Mouse (Mus musculus): Measurements from ENCODE around the gene Apopt1.

Apopt1 gene

DNA sequence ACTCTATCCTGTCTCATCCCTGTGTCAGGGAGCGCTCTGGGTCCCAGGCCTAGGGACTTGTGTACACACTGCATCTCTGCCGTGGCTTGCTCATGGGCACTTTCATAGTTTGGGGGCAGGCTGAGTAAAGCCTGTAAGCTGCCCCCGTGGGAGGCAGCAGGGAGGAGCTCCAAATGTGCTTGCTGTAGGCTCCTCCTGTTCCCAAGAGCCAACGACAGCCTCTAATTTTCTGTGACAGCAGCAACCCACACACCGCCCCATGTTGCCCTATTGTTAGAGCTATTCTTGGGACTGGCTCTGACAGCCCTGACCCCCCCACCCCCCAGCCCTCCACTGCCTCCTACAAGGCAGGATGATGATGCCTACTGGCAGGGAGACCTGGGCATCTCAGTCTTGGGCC, 31.1 kb upstream of the Apopt1 start:
- no peak for DNase-seq

DNA sequence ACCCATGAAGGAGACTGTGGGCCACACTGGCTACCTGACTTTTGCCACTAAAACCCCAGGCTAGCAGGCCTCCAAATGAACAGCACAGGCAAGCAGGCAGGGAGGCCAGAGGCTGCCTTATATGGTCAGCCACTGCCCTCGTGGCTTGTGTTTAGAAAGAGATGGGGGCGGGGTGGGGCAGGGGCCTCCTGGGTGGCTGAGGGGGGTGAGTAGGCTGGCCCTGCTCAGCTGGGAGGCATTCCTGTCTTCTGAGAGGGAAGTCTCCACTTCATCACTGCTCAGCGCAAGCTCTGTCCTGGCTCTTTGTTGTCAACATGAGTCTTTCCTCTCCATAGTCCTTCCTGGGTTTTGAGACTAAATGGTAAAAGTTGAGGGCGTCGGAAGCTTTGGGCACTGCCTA, 30.3 kb upstream of the Apopt1 start:
- no peak for DNase-seq

DNA sequence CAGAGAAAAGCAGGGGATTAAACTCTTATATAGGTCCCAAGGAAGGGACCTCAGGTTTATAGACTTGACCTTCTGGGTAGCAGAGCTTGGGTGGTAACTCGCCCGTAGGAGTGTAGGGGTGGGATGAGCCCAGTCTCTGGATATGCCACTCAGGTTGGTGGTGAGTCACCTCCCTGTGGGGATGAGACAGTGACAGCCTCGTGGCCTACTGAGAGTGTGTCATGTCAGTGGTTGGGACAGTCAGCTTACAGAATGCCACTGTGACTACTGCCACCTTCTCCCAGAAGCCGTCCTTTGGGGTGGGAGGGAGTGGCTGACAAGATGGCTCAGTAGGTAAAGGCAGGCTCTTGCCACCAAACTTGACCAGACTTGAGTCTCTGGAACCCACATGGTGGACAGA, 26.7 kb upstream of the Apopt1 start:
- DNase-seq, result no peak

DNA sequence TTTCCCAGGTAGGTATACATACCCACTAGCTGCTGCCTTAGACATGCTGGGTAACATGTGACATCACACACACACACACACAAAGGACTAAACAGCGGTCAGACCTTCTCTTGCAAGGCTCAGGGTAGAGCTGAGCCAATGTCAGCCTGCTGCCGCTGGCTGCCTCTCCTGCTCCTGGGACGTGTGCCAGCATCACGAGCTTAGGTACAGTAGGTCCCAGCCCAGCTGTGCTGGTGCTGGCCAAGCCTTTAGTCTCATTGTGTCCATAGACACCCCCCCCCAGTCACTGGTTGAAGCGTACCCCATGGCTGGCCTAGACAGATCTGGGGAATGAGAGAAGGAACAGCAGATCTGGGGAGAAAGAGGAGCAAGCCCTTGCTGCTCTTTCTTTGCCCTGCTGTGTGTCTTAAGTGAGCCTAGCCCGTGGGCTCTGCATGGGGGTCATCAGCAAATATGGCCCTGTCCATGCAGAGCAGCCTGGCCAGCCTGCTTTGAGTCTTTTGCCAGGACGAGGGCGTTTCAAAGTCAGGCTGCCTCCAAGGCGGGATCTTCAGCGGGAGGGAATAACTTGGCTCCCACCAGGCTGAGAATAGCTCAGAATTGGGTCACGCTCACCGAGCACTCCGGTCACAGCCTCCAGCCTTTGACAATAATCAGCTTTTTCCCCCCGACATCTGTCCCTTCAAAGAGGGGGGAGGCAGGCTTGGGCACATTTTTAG, 25.6 kb upstream of the Apopt1 start:
- no peak for DNase-seq

DNA sequence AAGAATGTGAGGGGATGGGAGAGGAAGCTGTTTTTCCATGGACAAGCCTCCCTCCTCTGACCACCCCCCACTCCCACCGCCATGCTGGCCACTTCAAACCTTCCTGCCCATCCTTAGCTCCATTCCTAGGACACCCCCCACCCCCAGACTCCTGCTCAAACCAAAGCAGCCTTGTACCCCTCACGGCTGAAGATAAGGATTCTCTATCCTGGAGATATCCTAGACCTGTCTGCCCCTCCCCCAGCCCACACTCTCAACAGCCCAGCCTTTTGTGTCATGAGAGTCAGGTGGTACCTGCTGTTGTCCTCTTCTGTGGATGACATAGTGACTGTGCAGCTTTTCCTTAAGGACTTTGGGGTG, 25.0 kb upstream of the Apopt1 start:
- DNase-seq, result no peak

DNA sequence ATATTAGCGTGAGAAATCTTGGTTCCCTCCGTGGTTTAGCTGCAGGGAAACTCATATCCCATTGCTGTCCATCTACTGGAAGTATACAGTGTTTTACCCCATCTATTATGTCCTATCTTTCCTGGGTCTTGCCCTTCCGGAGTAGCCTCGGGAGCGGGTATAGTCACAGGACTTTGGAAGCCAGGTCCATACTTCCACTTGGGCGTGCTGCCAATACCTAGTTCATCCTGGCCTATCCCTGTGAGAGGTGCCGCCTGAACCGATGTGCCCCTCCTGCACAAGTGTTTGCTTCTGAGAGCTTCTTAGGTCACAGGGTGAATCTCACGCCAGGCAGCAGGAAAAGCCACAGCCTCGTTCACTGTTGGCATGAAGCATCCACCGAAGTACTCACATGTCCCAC, 23.6 kb upstream of the Apopt1 start:
- DNase-seq, result no peak

DNA sequence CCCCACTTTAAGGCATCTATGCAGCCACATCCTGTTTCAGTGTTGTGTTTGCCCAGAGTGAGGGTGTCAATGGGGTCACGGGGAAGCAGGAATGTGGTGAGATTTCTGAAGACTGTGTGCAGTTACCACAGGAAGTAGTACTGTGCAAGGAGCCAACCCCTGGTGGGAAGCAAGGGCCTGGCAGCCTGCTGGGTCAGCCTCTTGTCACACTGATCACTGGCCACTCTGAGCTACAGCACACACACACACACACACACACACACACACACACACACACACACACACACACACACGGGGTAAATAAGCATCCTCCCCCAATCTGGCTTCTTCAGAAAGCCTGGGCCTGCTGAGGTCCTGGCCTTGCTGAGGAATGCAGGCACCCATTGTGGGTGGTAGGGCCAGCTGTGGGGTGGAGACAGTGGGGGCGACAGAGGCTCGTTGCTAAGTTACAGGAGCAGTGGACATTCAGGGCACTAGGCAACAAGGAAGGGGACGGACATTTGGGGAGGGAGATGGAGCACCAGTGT, 21.7 kb upstream of the Apopt1 start:
- peak; percentile 61 for DNase-seq

DNA sequence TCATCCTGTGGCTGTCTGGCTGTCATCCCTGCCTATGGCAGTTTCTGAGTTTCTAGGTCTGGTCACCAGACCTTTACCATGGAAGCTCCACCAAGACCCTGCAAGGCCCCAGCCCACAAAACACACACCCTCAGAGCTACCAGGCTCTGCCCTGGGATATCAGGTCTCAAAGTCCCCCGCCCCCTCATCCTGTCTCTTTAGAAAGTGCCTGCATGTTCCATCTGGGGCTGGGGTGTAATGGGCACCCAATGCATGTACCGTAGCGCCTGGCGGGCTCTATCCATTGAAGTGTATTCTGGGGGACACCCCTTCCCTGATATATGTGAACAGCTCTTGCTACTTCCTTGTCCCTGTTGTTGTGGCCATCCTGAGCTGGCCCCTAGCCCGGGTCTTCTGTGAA, 20.2 kb upstream of the Apopt1 start:
- no peak for DNase-seq

DNA sequence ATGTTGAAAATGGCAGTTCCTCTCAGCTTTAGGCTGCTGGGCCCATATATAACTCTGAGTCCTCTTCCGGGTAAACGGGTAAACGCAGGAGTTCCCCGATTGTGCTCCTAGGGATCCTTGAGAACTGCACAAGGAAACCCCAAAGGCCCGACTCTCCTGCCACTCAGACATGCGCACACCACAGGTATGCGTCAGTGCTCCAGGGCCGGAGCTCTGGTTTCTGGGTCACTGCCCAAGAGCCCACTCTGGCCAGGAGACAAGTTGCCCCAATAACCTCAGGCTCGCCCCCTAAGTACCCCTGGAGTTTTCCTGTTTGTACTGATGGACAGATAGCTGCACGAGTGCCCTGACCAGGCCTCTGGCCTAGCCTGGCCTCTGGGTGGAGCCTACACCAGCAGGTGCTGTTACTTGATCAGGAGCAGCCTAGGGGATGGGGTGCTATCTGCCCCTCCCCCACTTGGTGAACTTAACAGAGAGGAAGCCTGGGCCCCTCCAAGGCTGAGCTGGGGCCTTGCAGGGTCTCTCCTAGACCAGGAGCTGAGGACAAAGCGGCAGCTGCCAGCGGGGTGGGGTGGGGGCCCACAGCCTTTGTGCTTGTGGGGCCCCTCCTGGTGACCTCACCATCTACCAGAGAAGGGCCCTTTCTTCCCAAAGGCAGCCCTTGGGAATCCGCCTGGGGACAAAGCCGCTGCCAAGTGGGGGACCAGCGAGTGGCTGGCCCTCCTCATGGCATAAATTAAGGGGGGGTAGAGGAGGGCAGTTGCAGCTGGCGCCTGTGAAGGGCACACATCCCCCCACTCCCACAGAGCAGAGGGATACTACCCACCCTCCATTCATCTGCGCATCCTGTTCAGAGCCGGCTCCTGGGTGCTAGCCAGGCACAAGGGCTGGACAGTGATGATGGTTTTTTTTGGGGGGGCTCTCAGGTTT, 19.5 kb upstream of the Apopt1 start:
- no peak for DNase-seq

DNA sequence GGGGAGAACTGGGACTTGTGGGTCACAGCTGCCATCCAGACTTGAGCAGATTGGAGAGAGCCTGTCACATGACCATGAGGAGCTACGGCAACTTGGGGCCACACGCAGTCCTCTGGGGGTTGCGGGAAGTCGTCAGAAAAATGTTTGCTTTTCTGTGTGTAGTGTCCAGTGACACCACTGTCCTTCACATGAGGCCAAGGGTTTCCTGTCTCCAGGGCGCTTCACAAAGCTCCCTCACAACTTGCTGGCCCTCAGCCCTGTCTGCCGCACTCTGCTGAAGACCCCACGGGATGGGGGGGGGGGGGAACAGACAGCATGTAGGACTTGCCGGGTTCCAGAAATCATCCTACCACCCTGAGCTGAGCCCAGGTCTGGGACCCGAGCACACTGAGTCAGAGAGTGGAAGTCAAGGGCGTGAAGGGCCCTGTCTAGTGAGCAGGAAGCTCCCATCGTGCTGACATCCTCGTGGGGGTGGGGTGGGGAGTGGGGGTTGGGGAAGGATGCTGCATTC, 18.7 kb upstream of the Apopt1 start:
- DNase-seq, result no peak

DNA sequence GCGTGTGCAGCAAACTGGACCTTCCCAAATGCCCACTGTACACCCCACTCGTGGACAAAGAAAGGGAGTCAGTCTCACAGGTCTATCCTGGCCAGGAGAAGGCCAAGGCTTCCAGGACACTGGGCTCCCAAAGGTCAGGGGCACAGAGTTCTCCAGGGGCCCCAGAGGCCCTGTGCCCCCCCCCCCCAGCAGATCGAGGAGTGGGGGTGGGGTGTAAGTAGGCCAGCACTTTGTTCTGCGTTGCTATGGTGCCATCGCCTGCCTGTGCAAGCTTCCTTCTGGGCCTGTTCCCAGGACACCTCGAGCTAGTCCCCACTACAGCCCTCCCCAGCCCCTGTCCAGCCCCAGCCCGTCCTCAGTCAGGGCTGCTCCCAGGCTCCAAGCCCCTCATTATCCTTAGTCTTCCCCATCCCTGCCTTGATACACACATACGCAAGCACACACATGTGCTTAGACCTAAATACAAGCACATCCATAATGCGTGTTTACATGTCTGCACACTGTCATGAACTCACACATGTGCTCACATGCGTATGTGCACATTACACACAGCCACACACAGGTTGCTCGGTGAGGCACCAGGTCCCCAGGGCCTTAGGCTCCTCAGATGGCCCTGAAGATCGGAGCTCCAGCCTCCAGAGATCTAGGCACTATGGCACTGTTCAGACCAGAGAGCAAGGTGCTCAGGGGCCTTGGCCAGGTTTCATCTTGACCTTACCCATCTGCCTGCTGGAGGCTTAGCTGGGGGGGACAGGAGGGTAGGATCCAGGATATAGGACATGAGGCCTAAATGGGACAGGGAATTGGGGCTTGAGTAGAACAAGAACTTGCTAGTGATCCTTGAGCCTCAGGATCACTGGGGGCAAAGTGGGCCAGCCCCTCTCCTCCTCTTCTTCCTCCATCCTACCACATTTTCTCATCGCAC, 17.9 kb upstream of the Apopt1 start:
- no peak for DNase-seq

DNA sequence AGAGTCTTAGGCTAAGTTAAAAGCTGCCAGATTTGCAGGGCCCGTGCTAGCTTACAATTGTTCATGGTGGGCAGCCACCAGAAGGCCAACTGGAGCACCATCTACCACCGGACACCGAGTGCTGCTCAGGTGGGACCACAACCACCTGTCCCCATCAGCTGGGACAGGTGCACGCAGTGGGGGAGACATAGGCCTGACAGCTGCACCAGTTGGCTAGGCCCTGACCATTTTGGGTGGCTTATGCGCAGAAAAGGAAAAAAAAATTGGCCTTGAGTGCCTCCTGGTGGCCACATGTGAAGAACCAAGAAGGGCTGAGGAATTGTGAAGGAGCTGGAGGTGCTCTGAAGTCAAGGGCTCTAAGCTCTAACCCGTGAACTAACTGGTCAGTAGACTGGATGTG, 16.8 kb upstream of the Apopt1 start:
- DNase-seq, result peak; percentile 77

DNA sequence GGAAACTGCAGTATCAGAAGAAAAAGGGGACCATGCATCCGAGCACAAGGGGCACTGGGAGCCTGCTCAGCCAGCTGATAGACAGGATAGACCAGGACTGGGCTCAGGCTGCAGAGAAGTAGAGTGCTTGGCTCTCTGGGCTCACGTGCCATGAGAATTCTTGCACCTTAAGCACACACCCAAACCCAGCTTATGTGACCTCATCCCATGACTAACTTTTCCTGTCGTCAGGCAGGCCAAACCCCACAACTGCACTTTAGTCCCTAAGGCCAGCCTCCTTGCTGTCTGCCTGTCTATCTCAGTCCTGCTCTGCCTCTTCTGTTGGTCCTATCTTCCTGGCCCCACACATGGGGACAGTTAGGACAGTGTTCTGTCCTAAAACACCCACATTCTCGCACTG, 15.4 kb upstream of the Apopt1 start:
- no peak for DNase-seq

DNA sequence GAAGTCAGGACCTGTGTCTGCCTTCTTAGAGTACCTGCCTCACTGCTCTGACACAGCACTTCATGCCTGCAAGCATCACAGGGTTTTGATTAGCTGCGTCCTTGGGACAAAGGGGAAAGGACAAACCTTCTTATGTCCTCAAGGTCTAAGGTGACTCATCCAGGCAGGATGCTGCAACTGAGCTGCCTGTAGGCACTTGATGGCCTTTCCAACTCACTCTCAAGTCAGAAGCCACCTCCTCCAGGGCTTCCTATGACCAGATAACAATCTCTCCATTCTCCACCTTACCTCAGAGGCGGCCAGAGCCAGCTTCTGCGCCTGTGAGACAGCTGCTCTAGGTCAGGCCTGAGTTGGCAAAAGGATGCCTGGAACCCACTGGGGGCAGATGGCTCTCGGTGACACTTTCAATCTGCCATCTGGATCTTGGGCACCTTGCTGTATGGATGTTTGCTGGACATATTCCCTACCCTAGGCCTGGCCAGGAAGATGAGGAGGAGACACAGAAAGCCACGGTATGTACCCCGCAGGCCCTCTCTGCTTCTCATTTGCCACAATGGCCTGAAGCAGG, 14.6 kb upstream of the Apopt1 start:
- DNase-seq, result no peak

DNA sequence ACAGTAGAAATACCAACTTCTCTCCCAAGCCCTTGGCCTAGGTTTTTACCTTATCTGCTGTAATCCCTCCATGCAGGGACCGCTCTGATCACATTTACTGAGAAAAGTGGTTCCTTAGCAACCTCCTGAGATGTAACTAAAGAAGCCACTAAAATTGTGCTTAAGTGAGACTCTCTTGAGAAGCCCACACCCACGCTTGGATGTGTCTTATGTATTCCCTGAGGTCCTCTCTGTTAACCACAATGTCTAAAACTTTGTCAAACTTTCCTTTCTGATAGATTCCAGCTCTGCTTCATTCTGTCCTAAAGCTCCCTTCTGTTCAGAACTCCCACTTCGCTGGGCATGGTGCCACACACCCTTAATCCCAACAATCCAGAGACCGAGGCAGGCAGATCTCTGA, 13.5 kb upstream of the Apopt1 start:
- DNase-seq, result no peak

DNA sequence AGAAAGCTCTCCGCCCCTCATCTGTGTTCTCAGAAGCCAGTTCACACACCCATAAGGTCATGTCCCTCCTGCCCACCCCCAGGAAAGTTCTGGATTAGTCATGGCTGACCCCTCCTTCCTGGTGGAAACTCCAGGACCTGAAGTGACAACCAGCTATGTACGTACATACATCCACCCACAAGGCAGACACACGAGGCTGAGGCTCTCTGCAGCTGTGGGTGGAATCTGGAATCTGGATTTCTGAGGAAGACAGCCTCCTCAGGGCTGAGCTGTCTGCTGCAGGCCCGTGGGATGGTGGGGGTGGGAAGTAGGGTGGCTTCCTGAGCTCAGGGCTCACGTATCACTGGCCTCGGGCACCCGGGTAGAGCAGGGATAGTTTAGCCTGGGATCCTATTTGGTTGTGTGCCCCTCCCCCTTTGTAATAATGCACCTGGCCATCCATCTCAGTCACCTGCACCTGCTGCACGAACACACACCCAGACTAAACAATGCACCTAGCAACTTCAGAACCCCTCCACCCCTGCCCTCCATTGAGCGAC, 12.1 kb upstream of the Apopt1 start:
- no peak for DNase-seq

DNA sequence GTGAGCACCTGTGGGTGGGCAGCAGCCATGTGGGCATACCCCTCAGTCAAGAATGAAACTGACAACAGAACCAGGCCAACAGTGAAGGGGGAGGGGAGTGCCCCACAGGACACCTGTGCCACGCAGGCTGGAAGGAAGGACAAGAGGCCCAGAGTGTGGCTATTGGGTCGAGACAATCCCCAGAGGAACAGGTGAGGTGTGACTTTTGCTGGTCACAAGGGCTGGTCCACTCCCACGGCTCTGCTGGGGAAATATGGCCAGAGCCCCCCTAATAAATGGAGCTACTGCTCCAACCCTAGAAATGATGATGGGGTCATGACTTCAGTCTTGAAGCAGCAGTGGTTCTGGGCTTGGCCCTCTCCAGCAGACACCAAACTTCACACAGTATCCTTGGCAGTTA, 9.8 kb upstream of the Apopt1 start:
- DNase-seq, result no peak

DNA sequence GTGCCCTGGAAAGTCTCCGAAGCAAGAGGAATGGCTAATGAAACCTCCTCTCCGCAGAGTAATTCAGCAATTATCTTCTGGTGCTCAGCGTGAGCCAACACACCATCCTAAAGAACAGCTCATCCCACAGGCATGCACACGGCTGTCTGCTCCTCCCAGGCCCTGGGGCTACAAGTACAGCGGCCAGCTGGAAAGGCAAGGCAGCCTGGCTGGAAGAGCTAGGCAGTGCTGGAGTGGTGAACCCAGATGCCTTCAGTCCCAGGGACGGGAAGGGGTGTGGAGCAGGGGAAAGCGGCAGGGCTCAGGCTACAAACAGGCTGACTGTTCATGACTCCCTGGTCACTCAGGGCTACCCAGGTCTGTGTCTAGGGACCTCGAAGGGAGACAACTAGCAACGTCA, 8.5 kb upstream of the Apopt1 start:
- no peak for DNase-seq

DNA sequence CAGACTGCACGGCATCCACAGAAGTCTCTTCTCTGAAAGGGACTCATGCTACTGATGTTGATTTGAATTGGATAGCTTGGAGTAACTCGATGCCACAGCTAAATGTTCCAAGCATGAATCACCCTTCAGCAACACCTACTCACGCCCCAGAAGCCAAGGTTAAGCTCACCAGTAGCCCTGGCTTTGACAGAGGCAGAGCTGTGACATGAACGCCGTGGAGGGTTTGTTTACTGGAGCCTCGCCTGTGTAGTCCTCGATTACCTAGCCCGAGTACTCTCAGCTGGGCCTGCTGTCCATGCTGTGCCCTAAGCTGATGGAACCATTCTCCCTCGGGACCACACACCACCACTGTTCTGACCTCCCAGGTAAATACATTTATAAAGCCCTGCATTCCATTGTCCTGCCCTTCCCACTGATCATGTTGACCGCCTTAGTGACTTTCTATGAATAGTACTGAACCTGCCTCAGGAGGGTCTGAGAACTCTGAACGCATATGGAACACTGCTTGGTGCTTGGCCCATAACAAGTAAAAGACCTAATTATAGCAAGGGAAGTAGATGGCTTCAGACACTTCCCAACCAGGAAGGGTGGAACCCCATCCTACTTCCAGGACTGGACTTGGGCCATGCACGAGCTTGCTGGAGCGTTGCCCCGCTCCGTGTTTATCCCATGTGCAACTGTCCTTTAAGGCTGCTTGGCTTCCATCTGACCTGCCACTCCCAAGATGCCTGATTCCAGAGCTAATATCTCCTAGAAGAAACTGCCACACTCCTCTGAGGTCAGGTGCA, 7.7 kb upstream of the Apopt1 start:
- no peak for DNase-seq

DNA sequence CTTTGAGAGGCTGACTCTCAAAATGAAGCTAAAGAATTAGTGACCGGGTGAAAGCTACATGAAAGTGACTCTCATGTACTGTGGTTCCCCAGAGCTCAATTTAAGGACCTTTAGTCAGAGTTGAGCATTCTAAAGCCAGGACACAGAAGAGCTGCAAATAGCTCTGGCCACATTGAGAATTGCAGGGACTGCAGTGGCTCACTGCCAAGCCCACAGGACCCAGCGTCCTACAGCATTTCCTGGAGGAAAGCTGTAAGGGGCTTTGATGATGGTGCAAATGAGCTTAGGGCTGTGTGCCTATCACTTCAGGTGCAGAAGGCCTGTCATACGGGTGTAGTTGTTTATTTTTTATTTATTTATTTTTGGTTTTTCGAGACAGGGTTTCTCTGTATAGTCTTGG, 4.9 kb upstream of the Apopt1 start:
- no peak for DNase-seq

DNA sequence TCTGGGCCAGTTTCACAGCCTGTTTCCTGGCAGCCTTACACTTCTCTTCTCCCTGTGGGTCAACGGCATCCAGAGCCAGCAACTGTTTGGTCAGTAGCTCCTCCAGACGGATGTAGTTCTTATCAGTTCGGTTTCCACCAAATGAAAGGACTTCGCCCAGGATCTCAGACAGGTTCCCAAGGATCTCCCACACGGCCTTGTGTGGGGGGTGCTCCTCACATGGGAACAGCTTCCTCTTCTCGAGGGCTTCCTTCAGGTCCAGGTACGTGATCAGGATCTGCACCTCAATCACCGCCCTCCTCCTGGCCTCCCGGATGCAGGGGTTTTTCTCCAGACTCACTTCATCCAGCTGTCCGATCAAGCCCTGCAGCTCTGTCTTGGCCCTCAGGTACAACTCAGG, 3.0 kb upstream of the Apopt1 start:
- DNase-seq, result no peak
